Mouse (Mus musculus) liver, postnatal 0 days (tissue): Measurements from ENCODE around the gene Cacna2d2. TPM values are rescaled to one million over a fixed set of nuclear protein-coding genes. Genes with fewer than 3 reads are reported as not detected.

Experiments
- ATAC-seq: fragments of 200-750 bp; cut with Nextera tagmentation; 2 replicates; pipeline ENCODE4 v1.8.0; 2017; ENCODE audit warnings: mild to moderate bottlenecking, moderate library complexity
- DNase-seq: peaks from one replicate; pipeline ENCODE4 v3.0.0-alpha.2; 2016
- H3K27ac ChIP-seq: fragments of 300-500 bp; sonication (generic); 2 replicates; pipeline ENCODE4 v1.5.1; 2014; ENCODE audit warnings: antibody characterized with exemption, moderate library complexity, mild to moderate bottlenecking, low read depth
- H3K27me3 ChIP-seq: fragments of 300-500 bp; sonication (generic); 2 replicates; pipeline ENCODE4 v1.6.1; 2014; ENCODE audit warnings: low read length, control low read depth, mixed read lengths; ENCODE audit not compliant: insufficient read depth
- H3K36me3 ChIP-seq: fragments of 300-500 bp; sonication (generic); replicated peaks from 2 replicates; pipeline ENCODE4 v1.6.1; 2014; ENCODE audit warnings: mild to moderate bottlenecking, control low read depth, low read length, moderate library complexity, mixed read lengths; ENCODE audit not compliant: insufficient read depth
- H3K4me1 ChIP-seq: fragments of 300-500 bp; sonication (generic); 2 replicates; pipeline ENCODE4 v1.6.1; 2014; ENCODE audit warnings: antibody characterized with exemption, mild to moderate bottlenecking, control low read depth; ENCODE audit not compliant: insufficient read depth
- H3K4me2 ChIP-seq: fragments of 300-500 bp; sonication (generic); 2 replicates; pipeline ENCODE4 v1.6.1; 2014; ENCODE audit warnings: low read depth, mild to moderate bottlenecking, low read length, moderate library complexity, mixed read lengths
- H3K4me3 ChIP-seq: fragments of 300-500 bp; sonication (generic); 2 replicates; pipeline ENCODE4 v1.5.1; 2014; ENCODE audit warnings: low read depth, low read length
- H3K9ac ChIP-seq: fragments of 300-500 bp; sonication (generic); replicated peaks from 2 replicates; pipeline ENCODE4 v1.6.1; 2014; ENCODE audit warnings: mild to moderate bottlenecking, moderate library complexity
- H3K9me3 ChIP-seq: fragments of 300-500 bp; sonication (generic); 2 replicates; pipeline ENCODE4 v1.6.1; 2016; ENCODE audit warnings: mild to moderate bottlenecking, control low read depth, low read length, mixed read lengths
- CTCF ChIP-seq: sonication (generic); IDR thresholded peaks from 2 replicates; pipeline ENCODE4 v1.5.1; 2016; ENCODE audit warnings: antibody characterized with exemption, low read depth
- EP300 ChIP-seq: IDR thresholded peaks from 2 replicates; pipeline ENCODE4 v1.6.1; 2016; ENCODE audit warnings: antibody characterized with exemption, low read depth, mild to moderate bottlenecking
- WGBS: fragments of 180-500 bp; shearing (Covaris S2); extraction: QIAGEN DNeasy Blood & Tissue Kit; methylation state at CpG from one replicate; pipeline ENCODE4 v1.1.7; 2014; ENCODE audit not compliant: insufficient replicate concordance; 5-methylcytosine and 5-hydroxymethylcytosine counted together
- polyA plus RNA-seq: library from polyadenylated mRNA; unstranded; fragments of >200 nt; fragmentation: Nextera tagmentation; extraction: Ambion mirVana; gene quantifications from 2 replicates; pipeline ENCODE4 v1.2.1, GENCODE M21; 2015

Gene Cacna2d2
- polyA plus RNA-seq, 1 experiment from 2014 or later, result not detected

DNA sequence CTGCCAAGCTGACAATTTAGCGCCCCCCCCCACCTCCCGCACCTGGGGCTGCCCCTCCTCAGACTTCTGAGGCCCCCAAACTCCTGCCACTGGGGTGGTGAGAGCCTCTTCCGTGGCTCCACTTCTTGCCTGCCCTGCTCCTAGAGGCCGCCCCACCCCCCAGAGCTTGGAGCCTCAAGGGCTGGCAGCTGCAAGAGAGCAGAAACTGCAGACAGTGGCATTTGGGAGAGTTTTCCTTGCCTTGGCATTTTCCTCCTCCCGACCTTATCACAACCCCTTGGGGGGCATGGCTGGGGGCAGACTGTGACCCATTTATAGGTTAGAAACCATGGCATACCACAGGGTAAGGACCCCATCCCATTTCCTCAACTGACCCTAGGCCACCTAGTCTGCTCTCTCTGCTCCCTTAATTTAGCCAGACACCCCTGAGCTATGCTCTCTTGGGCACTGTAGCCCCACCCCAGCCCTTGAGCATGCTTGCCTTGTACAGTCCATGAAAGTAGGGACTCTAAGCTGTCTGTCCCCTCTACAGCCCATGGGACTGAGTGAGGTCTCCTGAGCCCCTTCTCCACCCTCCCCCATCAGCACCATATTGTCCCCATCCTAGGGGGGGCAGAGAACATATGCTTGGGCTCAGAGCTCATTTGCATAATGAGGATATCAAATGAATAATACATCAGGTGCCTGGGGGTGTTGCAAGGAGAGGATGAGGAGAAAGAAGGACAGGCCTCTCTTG lies 29.2 kb downstream of the Cacna2d2 start:
- H3K4me3 ChIP-seq, result no peak overlapping the region
- H3K27me3 ChIP-seq, result no peaks in the 10 kb centered on the region; the same call in 1 of the 2 replicates
- no peak overlapping the region for H3K27ac ChIP-seq
- H3K9me3 ChIP-seq, result no peaks in the 10 kb centered on the region
- no peak overlapping the region for H3K9ac ChIP-seq
- no peak overlapping the region for H3K4me2 ChIP-seq
- DNase-seq, result no peak
- no peak for ATAC-seq
- WGBS, result 59% methylated on average over 5 of the region's 5 CpGs
- TF ChIP-seq CTCF, result no peak
- TF ChIP-seq EP300, result no peak
- no peaks in the 10 kb centered on the region for H3K4me1 ChIP-seq
- no peaks in the 10 kb centered on the region for H3K36me3 ChIP-seq

DNA sequence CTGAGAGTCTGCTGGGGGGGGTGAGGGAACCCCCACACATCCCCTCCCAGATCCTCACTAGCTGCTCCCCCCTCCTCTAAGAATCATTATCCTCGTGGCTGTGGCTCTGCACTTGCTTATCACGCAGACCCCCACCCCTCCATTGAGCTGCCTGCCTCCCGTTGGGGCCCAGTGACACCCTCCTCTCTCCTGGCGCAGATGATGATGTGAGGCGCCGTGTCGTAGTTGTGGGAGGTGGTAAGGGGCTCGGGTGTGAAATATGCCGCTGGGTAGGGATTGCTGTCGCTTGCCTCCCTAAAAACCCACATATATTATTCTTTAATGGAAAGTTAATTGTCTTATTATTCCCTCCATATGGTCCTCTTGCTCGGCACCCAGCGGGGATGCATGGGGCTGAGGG lies 31.0 kb downstream of the Cacna2d2 start:
- ATAC-seq (no peak), DNase-seq (no peak)
- Histone ChIP-seq H3K27ac (no peak overlapping the region), H3K9ac (no peak overlapping the region), H3K4me1 (no peaks in the 10 kb centered on the region), H3K4me2 (no peak overlapping the region), H3K4me3 (no peak overlapping the region), H3K9me3 (no peaks in the 10 kb centered on the region), H3K27me3 (no peaks in the 10 kb centered on the region; the same call in 1 of the 2 replicates), H3K36me3 (no peaks in the 10 kb centered on the region)
- 58% methylated on average over 12 of the region's 12 CpGs for WGBS
- no peak for TF ChIP-seq EP300
- TF ChIP-seq CTCF, result no peak

DNA sequence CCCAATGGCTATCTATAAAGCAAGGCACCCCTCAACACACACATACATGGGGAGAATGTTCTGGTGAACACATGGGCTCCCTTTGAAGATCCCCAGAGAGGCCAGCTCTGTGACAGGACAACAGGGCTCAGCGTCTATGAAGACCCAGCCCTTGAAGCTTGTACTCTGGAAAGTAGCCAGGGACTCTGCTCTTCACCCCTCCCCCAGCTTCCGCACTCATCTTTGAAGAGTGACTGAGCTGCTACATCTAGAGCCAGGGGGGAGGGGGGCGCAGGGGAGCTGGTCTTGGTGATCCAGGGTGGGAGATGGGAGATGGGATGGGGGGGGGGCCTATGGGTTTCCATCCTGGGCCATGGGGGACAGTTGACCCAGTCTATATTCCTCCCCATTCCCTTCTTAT lies 33.1 kb downstream of the Cacna2d2 start:
- no peak for TF ChIP-seq CTCF
- TF ChIP-seq EP300, result no peak
- Histone ChIP-seq H3K4me1 (no peaks in the 10 kb centered on the region), H3K27me3 (no peaks in the 10 kb centered on the region), H3K9me3 (no peaks in the 10 kb centered on the region), H3K4me2 (no peak overlapping the region), H3K9ac (no peak overlapping the region), H3K36me3 (no peaks in the 10 kb centered on the region), H3K4me3 (no peak overlapping the region), H3K27ac (no peak overlapping the region)
- DNase-seq, result no peak
- 52% methylated on average over 3 of the region's 3 CpGs for WGBS
- ATAC-seq, result no peak

DNA sequence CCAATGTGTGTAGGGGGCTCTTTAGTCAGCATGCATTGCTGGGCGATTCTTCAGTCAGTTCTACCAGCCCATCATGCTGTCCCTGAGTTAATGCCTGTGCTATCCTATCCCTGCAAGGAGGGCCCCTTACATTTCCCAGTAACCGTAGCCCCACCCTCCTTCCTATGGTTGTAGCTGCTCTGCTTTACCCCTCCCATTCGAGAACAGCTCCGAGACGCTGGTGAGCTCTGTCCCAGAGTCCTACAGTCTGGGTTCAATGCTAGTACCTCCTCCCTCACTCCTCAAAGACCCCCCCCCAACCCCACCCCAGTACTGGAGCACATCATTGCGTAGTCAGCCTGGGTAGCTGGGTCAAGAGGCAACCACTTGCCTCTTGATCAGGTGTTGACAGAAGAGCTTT lies 35.4 kb downstream of the Cacna2d2 start:
- 43% methylated on average over 6 of the region's 6 CpGs for WGBS
- Histone ChIP-seq H3K27me3 (no peaks in the 10 kb centered on the region), H3K9me3 (no peaks in the 10 kb centered on the region), H3K4me1 (no peaks in the 10 kb centered on the region), H3K4me2 (no peak overlapping the region), H3K4me3 (no peak overlapping the region), H3K27ac (no peak overlapping the region), H3K36me3 (no peaks in the 10 kb centered on the region), H3K9ac (no peak overlapping the region)
- TF ChIP-seq EP300, result no peak
- ATAC-seq (no peak), DNase-seq (no peak)

DNA sequence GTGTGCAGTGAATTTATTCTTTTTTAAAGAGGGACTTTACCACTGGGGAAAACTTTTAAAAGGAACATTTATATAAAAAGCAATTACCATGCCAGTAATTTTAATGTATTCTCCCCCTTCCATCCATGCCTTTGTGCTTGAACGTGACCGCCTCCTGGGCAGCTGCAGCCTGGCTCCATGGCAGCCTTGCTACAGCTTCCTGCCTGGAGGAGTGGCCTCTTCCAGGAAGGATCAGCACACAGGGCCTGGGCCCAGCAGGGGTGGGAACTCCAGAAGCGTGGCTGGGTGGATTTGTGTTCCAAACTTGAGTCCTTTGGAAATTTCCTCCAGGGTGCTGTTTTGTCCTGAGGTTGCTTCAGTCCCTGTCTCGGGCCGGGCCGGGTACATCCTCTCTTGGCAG lies 35.9 kb downstream of the Cacna2d2 start:
- no peak overlapping the region for H3K4me3 ChIP-seq
- DNase-seq, result no peak
- H3K27ac ChIP-seq, result no peak overlapping the region
- no peaks in the 10 kb centered on the region for H3K9me3 ChIP-seq
- H3K36me3 ChIP-seq, result no peaks in the 10 kb centered on the region
- no peak for TF ChIP-seq CTCF
- no peak for TF ChIP-seq EP300
- no peak for ATAC-seq
- no peaks in the 10 kb centered on the region for H3K27me3 ChIP-seq
- H3K4me2 ChIP-seq, result no peak overlapping the region
- WGBS, result 45% methylated on average over 6 of the region's 6 CpGs
- no peak overlapping the region for H3K9ac ChIP-seq
- H3K4me1 ChIP-seq, result no peaks in the 10 kb centered on the region

DNA sequence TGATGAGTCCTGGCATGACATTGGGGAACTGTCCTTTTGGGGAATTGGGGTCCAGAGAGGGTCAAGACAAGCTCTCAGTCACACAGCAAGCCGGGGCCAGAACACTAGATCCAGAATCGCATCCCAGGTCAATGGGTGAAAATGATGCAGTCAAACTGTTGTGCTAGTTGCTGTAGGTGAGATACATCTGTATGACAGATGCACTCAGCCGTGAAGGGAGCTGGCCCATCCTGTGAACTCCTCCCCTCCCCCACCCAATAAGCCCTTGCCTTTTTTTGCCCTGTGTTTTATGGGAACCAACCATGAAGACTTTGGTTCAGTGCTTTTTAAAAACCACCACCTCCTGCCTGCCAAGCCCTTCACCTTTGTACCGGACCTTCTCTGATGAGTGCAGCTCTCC lies 43.5 kb downstream of the Cacna2d2 start:
- H3K27ac ChIP-seq, result no peak overlapping the region
- no peaks in the 10 kb centered on the region for H3K4me1 ChIP-seq
- no peak overlapping the region for H3K9ac ChIP-seq
- no peaks in the 10 kb centered on the region for H3K36me3 ChIP-seq
- no peak for TF ChIP-seq CTCF
- TF ChIP-seq EP300, result no peak
- ATAC-seq (no peak), DNase-seq (no peak)
- no peak overlapping the region for H3K4me3 ChIP-seq
- H3K4me2 ChIP-seq, result no peak overlapping the region
- H3K9me3 ChIP-seq, result no peaks in the 10 kb centered on the region
- 77% methylated on average over 4 of the region's 4 CpGs for WGBS
- H3K27me3 ChIP-seq, result no peaks in the 10 kb centered on the region

DNA sequence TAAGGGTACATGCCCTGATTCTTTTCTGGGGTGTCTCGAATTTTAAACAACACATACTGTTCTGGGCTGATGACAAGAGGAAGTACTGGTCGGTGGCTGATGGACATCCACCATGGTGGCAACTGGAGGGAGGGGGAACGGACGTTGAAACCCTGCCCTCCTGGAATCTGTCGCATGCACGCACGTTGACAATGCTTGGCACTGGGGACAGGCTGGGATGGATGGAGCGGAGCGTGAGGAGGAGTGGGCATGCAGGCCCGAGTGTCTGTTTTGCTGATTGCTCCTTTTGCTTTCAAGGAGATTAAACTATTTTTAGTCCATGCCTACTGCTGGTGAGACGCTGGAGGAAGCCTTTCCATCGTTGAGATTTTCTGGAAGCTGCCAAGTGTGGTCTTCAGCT lies 43.9 kb downstream of the Cacna2d2 start:
- Histone ChIP-seq H3K9me3 (no peaks in the 10 kb centered on the region), H3K27me3 (no peaks in the 10 kb centered on the region), H3K36me3 (no peaks in the 10 kb centered on the region), H3K4me1 (no peaks in the 10 kb centered on the region), H3K4me3 (no peak overlapping the region), H3K27ac (no peak overlapping the region), H3K9ac (no peak overlapping the region), H3K4me2 (no peak overlapping the region)
- WGBS, result 66% methylated on average over 12 of the region's 12 CpGs
- TF ChIP-seq EP300, result no peak
- TF ChIP-seq CTCF, result no peak
- ATAC-seq (no peak), DNase-seq (no peak)
